Mouse (Mus musculus) intestine, postnatal 0 days (tissue): ENCODE results near the gene Fcna. TPM values are rescaled to one million over a fixed set of nuclear protein-coding genes. Genes with fewer than 3 reads are reported as not detected.
A peak's percentile ranks its signal among the peaks of the same experiment; 100 is the strongest.

Source experiments
- ATAC-seq: fragments of 200-750 bp; cut with Nextera tagmentation; 2 replicates; pipeline ENCODE4 v1.8.0; 2017; ENCODE audit warnings: mild to moderate bottlenecking, moderate TSS enrichment, moderate library complexity
- H3K27ac ChIP-seq: fragments of 300-500 bp; sonication (generic); 2 replicates; pipeline ENCODE4 v1.5.1; 2014; ENCODE audit warnings: mild to moderate bottlenecking, low read depth, low read length, moderate library complexity
- H3K27me3 ChIP-seq: fragments of 300-500 bp; sonication (generic); replicated peaks from 2 replicates; pipeline ENCODE4 v1.6.1; 2014; ENCODE audit warnings: low read length, mixed read lengths; ENCODE audit not compliant: control insufficient read depth, insufficient read depth
- H3K36me3 ChIP-seq: fragments of 300-500 bp; sonication (generic); 2 replicates; pipeline ENCODE4 v1.6.1; 2014; ENCODE audit warnings: mild to moderate bottlenecking, moderate library complexity; ENCODE audit not compliant: control insufficient read depth, insufficient read depth
- H3K4me1 ChIP-seq: fragments of 300-500 bp; sonication (generic); replicated peaks from 2 replicates; pipeline ENCODE4 v1.6.1; 2014; ENCODE audit warnings: antibody characterized with exemption, low read length, mixed read lengths; ENCODE audit not compliant: control insufficient read depth, insufficient read depth
- H3K4me2 ChIP-seq: fragments of 300-500 bp; sonication (generic); replicated peaks from 2 replicates; pipeline ENCODE4 v1.6.1; 2014; ENCODE audit warnings: low read depth, mild to moderate bottlenecking, moderate library complexity
- H3K4me3 ChIP-seq: fragments of 300-500 bp; sonication (generic); 2 replicates; pipeline ENCODE4 v1.5.1; 2014; ENCODE audit warnings: low read depth, low read length
- H3K9ac ChIP-seq: fragments of 300-500 bp; sonication (generic); 2 replicates; pipeline ENCODE4 v1.6.1; 2014; ENCODE audit warnings: mild to moderate bottlenecking, low read depth, low read length
- H3K9me3 ChIP-seq: fragments of 300-500 bp; sonication (generic); 2 replicates; pipeline ENCODE4 v1.6.1; 2016; ENCODE audit warnings: mixed run types; ENCODE audit not compliant: control insufficient read depth
- CTCF ChIP-seq: sonication (generic); IDR thresholded peaks from 2 replicates; pipeline ENCODE4 v1.5.1; 2016; ENCODE audit warnings: low read depth, mild to moderate bottlenecking, control low read depth, antibody characterized with exemption, moderate library complexity
- WGBS: fragments of 180-500 bp; shearing (Covaris S2); extraction: QIAGEN DNeasy Blood & Tissue Kit; methylation state at CpG from one replicate; pipeline ENCODE4 v1.1.7; 2014; 5-methylcytosine and 5-hydroxymethylcytosine counted together
- polyA plus RNA-seq: library from polyadenylated mRNA; unstranded; fragments of >200 nt; fragmentation: Nextera tagmentation; extraction: Ambion mirVana; gene quantifications from 2 replicates; pipeline ENCODE4 v1.2.1, GENCODE M21; 2015

Gene Fcna
- polyA plus RNA-seq, 1 experiment from 2014 or later, result 4.1 TPM

DNA sequence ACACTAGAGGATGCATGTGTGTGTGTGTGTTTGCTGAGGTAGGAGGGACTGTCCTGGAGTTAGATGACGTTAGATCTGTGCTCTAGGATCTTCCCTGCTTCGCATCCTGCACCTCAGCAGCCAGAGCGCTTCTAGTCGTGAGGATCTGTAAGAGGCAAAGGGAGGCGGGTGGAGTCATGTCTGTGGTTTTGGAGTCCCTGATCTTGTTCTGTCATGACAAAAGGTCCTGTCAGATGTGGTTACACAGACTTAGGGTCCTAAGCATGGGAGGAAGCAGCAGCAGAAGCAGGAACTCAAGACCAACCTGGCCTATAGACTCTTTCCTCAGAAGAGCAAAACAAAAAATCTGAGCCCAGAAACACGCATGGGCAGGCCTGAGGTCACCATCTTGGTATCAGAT, 7.4 kb downstream of the Fcna start:
- TF ChIP-seq CTCF, result no peak
- H3K9me3 ChIP-seq, result no peaks in the 10 kb centered on the region
- H3K36me3 ChIP-seq, result no peaks in the 10 kb centered on the region; the same call in 1 of the 2 replicates
- no peak overlapping the region for H3K9ac ChIP-seq
- H3K27me3 ChIP-seq, result peaks cover 14% of the 10 kb centered on the region; the same call in 1 of the 2 replicates
- no peak overlapping the region for H3K4me3 ChIP-seq
- H3K4me1 ChIP-seq, result no peaks in the 10 kb centered on the region
- 84% methylated on average over 6 of the region's 6 CpGs for WGBS
- no peak overlapping the region for H3K27ac ChIP-seq
- no peak for ATAC-seq
- no peak overlapping the region for H3K4me2 ChIP-seq

DNA sequence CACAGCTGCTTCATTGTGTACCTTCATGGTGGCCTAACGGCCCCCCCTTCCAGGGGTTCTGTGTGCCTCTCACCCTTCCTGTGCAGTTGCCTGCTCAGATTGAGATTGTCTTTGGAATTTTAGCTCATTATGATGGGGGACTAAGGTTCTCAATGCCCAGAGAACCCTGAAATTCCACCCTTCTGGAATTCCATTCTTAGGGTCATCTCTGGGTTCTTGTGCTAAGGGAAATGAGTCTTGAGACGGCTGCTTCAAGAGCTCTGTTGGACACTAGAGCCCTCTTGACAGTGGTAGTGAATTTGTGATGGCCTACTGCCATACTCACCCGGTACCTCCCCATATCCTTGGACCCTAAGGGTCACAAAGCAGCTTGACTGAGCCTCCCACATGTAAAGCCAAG, 10.3 kb downstream of the Fcna start, which contains the start of gene Ccdc183:
Gene Ccdc183, minus strand, starts transcription at position 101 of the 400 bp plus-strand sequence.
- no peaks in the 10 kb centered on the region; the same call in 1 of the 2 replicates for H3K36me3 ChIP-seq
- H3K4me3 ChIP-seq, result no peak within 1 kb of the TSS
- no peaks in the 10 kb centered on the region for H3K9me3 ChIP-seq
- H3K27me3 ChIP-seq, result peaks cover 14% of the 10 kb centered on the region; the same call in 1 of the 2 replicates
- no peak for TF ChIP-seq CTCF
- no peak within 1 kb of the TSS for H3K27ac ChIP-seq
- ATAC-seq, result no peak
- 74% methylated on average over 3 of the region's 3 CpGs for WGBS
- no peaks in the 10 kb centered on the region for H3K4me1 ChIP-seq
- H3K9ac ChIP-seq, result no peak within 1 kb of the TSS
- no peak within 1 kb of the TSS for H3K4me2 ChIP-seq

- Histone ChIP-seq H3K27me3 (peaks cover 14% of the 10 kb centered on the region; the same call in 1 of the 2 replicates), H3K4me3 (peak overlapping the region; percentile 20), H3K4me2 (peak overlapping the region; percentile 54), H3K27ac (no peak overlapping the region), H3K9ac (no peak overlapping the region), H3K36me3 (no peaks in the 10 kb centered on the region; the same call in 1 of the 2 replicates), H3K4me1 (no peaks in the 10 kb centered on the region), H3K9me3 (no peaks in the 10 kb centered on the region)
- WGBS, result 19% methylated on average over 19 of the region's 22 CpGs
- ATAC-seq, result no peak
- no peak for TF ChIP-seq CTCF
Observed at GRCm38 (mm10) chr2:25616398-25616797, 11.4 kb downstream of the Fcna start.

- Histone ChIP-seq H3K4me3 (peak overlapping the region; percentile 96; the same call in 1 of the 2 replicates), H3K27me3 (no peaks in the 10 kb centered on the region), H3K4me2 (peak overlapping the region; percentile 90), H3K36me3 (no peaks in the 10 kb centered on the region), H3K4me1 (peaks cover 10% of the 10 kb centered on the region; the same call in 1 of the 2 replicates), H3K9me3 (no peaks in the 10 kb centered on the region), H3K9ac (no peak overlapping the region), H3K27ac (no peak overlapping the region)
- TF ChIP-seq CTCF, result no peak
- no peak; the same call in 1 of the 2 replicates for ATAC-seq
- WGBS, result 44% methylated on average over 10 of the region's 10 CpGs
Observed at GRCm38 (mm10) chr2:25608671-25609070, 19.2 kb downstream of the Fcna start.

GRCm38 (mm10) chr2:25607761-25608622, 19.8 kb downstream of the Fcna start, which contains the start of gene Rabl6:
Gene Rabl6, minus strand, starts transcription at chr2:25608521.
- peak; percentile 88 for ATAC-seq
- no peak for TF ChIP-seq CTCF
- no peaks in the 10 kb centered on the region for H3K27me3 ChIP-seq
- peak within 1 kb of the TSS; percentile 96 for H3K4me3 ChIP-seq
- H3K4me2 ChIP-seq, result peak within 1 kb of the TSS; percentile 90
- peak within 1 kb of the TSS; percentile 87 for H3K27ac ChIP-seq
- peak within 1 kb of the TSS; percentile 96 for H3K9ac ChIP-seq
- peaks cover 10% of the 10 kb centered on the region; the same call in 1 of the 2 replicates for H3K4me1 ChIP-seq
- WGBS, result under 1% methylated on average over 70 of the region's 80 CpGs
- no peaks in the 10 kb centered on the region for H3K9me3 ChIP-seq
- peaks cover 1% of the 10 kb centered on the region; the same call in 1 of the 2 replicates for H3K36me3 ChIP-seq

DNA sequence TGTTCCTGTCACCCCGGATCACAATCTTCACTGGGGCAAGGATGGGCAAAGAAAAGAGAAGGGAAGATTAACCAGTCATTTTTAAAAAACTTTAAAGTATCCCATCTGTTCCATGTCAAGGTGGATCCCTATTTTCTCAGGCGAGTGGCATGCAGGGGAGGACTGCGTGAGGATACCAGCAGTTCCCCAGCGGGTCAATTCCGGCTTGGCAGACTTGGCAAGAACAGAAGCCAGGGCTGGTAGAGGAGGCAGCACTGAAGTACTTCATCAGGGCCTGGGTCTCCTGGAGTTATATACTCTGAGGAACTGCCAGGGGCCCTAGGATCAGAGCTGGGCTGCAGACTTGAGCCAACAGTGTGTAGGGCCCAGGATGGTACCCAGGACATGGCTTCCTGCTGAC, 25.3 kb downstream of the Fcna start:
- Histone ChIP-seq H3K9me3 (no peaks in the 10 kb centered on the region), H3K4me2 (no peak overlapping the region), H3K4me3 (no peak overlapping the region), H3K27ac (no peak overlapping the region), H3K4me1 (0 out of 2 replicates have a peak, but pooled peaks cover 5% of the 10 kb centered on the region), H3K9ac (no peak overlapping the region), H3K36me3 (peaks cover 54% of the 10 kb centered on the region), H3K27me3 (no peaks in the 10 kb centered on the region)
- ATAC-seq, result no peak
- TF ChIP-seq CTCF, result no peak
- WGBS, result 92% methylated on average over 5 of the region's 5 CpGs
